Mouse (Mus musculus): ENCODE results near the gene Vmn2r40. TPM values are rescaled to one million over a fixed set of nuclear protein-coding genes. Genes with fewer than 3 reads are reported as not detected.
"Not testable (repeated sequence)": the region's sequence is repeated elsewhere in the genome, so short reads cannot be mapped to it uniquely, and the experiment has no call there.

The Vmn2r40 gene
- not detected for total RNA-seq (2022)

- not testable (repeated sequence) for DNase-seq
Measured at GRCm38 (mm10) chr7:8931335-8931734, at the start of gene Vmn2r40. TSS of gene Vmn2r40 (minus strand) at chr7:8931435.

Other genes starting within 250 kb of the Vmn2r40 start
- not detected for gene Vmn2r39, start 99.4 kb upstream of the Vmn2r40 start, total RNA-seq (2022)
- gene Vmn2r38, start 166.4 kb upstream of the Vmn2r40 start, total RNA-seq (2022): not detected